Mouse (Mus musculus): ENCODE measurements around the gene Olfr370.

Gene Olfr370

GRCm38 (mm10) chr8:83575561-83576515 lies 40.3 kb downstream of the Olfr370 start:
- DNase-seq (ENCODE audit: low spot score in 2 of 2) = peak in 1 of 2 experiments; percentile 2

- DNase-seq (ENCODE audit: low spot score in 2 of 2) = no peak
Measured at GRCm38 (mm10) chr8:83576516-83576895, 40.9 kb downstream of the Olfr370 start.

GRCm38 (mm10) chr8:83576921-83577320 lies 41.3 kb downstream of the Olfr370 start:
- DNase-seq (ENCODE audit: low spot score in 2 of 2) = peak in 1 of 2 experiments; percentile 5

GRCm38 (mm10) chr8:83577384-83577791 lies 41.8 kb downstream of the Olfr370 start:
- peak; percentile 2 to 4 for DNase-seq (ENCODE audit: low spot score in 2 of 2)

- DNase-seq (ENCODE audit: low spot score in 2 of 2) = peak; percentile 3 to 4
Measured at GRCm38 (mm10) chr8:83578131-83579055, 42.8 kb downstream of the Olfr370 start.

GRCm38 (mm10) chr8:83579676-83580075 lies 44.1 kb downstream of the Olfr370 start:
- DNase-seq (ENCODE audit: low spot score in 2 of 2) = no peak

- DNase-seq (ENCODE audit: low spot score in 2 of 2) = peak; percentile 1 to 2
Measured at GRCm38 (mm10) chr8:83580826-83581225, 45.2 kb downstream of the Olfr370 start.

- DNase-seq (ENCODE audit: low spot score in 2 of 2) = no peak
Measured at GRCm38 (mm10) chr8:83582226-83582625, 46.6 kb downstream of the Olfr370 start.

- DNase-seq (ENCODE audit: low spot score in 2 of 2) = no peak
Measured at GRCm38 (mm10) chr8:83583236-83583635, 47.7 kb downstream of the Olfr370 start.

GRCm38 (mm10) chr8:83584771-83585170 lies 49.2 kb downstream of the Olfr370 start:
- no peak for DNase-seq (ENCODE audit: low spot score in 2 of 2)

GRCm38 (mm10) chr8:83585333-83585732 lies 49.8 kb downstream of the Olfr370 start:
- no peak for DNase-seq (ENCODE audit: low spot score in 2 of 2)

- DNase-seq (ENCODE audit: low spot score in 2 of 2) = no peak
Measured at GRCm38 (mm10) chr8:83587644-83588043, 52.1 kb downstream of the Olfr370 start.

GRCm38 (mm10) chr8:83588886-83589285 lies 53.3 kb downstream of the Olfr370 start:
- no peak for DNase-seq (ENCODE audit: low spot score in 2 of 2)

GRCm38 (mm10) chr8:83590488-83591023 lies 55.0 kb downstream of the Olfr370 start:
- DNase-seq (ENCODE audit: low spot score in 2 of 2) = no peak

- DNase-seq (ENCODE audit: low spot score in 2 of 2) = no peak
Measured at GRCm38 (mm10) chr8:83592682-83593081, 57.1 kb downstream of the Olfr370 start.

- no peak for DNase-seq (ENCODE audit: low spot score in 2 of 2)
Measured at GRCm38 (mm10) chr8:83593325-83594166, 58.0 kb downstream of the Olfr370 start.

- DNase-seq (ENCODE audit: low spot score in 2 of 2) = peak; percentile 91 to 96
Measured at GRCm38 (mm10) chr8:83594167-83595049, 58.8 kb downstream of the Olfr370 start.
